Mouse (Mus musculus) spleen, adult 2 months (tissue): ENCODE results near the gene Topors.

Source experiments
- CTCF ChIP-seq: fragments of 200-500 bp; IDR thresholded peaks from 2 replicates; pipeline ENCODE4 v1.5.1; 2011; ENCODE audit warnings: mild to moderate bottlenecking, inconsistent platforms; ENCODE audit not compliant: insufficient read depth, insufficient read length, insufficient replicate concordance; ENCODE audit errors: extremely low read depth
- POLR2A ChIP-seq: fragments of 200-500 bp; IDR thresholded peaks from 2 replicates; pipeline ENCODE4 v1.6.1; 2011; ENCODE audit warnings: low read depth, low read length, inconsistent platforms

- TF ChIP-seq CTCF (peak; percentile 59; the same call in 1 of the 2 replicates), POLR2A (no peak)
These were observed 31.6 kb upstream of the Topors start for GRCm38 (mm10) chr4:40301076-40301789.
